Mouse (Mus musculus) testis, adult 2 months (tissue): Measurements from ENCODE around the gene Trp73. TPM values are rescaled to one million over a fixed set of nuclear protein-coding genes. Genes with fewer than 3 reads are reported as not detected.

Source experiments
- H3K27ac ChIP-seq: fragments of 200-500 bp; 2 replicates; pipeline ENCODE4 v1.5.1; 2012; ENCODE audit warnings: low read depth, low read length; ENCODE audit not compliant: control insufficient read depth, insufficient read depth
- H3K27me3 ChIP-seq: fragments of 200-500 bp; 2 replicates; pipeline ENCODE4 v1.6.1; 2012; ENCODE audit warnings: mild to moderate bottlenecking, low read length, moderate library complexity; ENCODE audit not compliant: control insufficient read depth, insufficient read depth
- H3K36me3 ChIP-seq: fragments of 200-500 bp; 2 replicates; pipeline ENCODE4 v1.6.1; 2012; ENCODE audit warnings: mild to moderate bottlenecking, low read length; ENCODE audit not compliant: control insufficient read depth, insufficient read depth
- H3K4me1 ChIP-seq: fragments of 200-500 bp; 2 replicates; pipeline ENCODE4 v1.6.1; 2012; ENCODE audit warnings: low read length; ENCODE audit not compliant: control insufficient read depth, insufficient read depth
- H3K4me3 ChIP-seq: fragments of 200-500 bp; 2 replicates; pipeline ENCODE4 v1.5.1; 2012; ENCODE audit warnings: low read depth, mild to moderate bottlenecking, low read length, moderate library complexity, mixed read lengths; ENCODE audit not compliant: control insufficient read depth
- CTCF ChIP-seq: fragments of 200-500 bp; IDR thresholded peaks from 2 replicates; pipeline ENCODE4 v1.5.1; 2012; ENCODE audit warnings: low read depth, mild to moderate bottlenecking, inconsistent platforms, low read length, moderate library complexity; ENCODE audit not compliant: control insufficient read depth, insufficient read depth, insufficient replicate concordance
- POLR2A ChIP-seq: fragments of 200-500 bp; IDR thresholded peaks from 2 replicates; pipeline ENCODE4 v1.6.1; 2012; ENCODE audit warnings: low read depth, mild to moderate bottlenecking, inconsistent platforms, low read length, moderate library complexity; ENCODE audit not compliant: control insufficient read depth
- polyA plus RNA-seq: library from polyadenylated mRNA; depleted of rRNA; stranded (reverse); fragments of >200 nt; gene quantifications from 2 replicates; pipeline ENCODE4 v1.2.3, GENCODE M21; 2012

The Trp73 gene
- polyA plus RNA-seq, 1 experiment, result 0.17 TPM

- Histone ChIP-seq H3K27me3 (no peaks in the 10 kb centered on the region), H3K4me3 (peak within 1 kb of the TSS; percentile 87), H3K36me3 (no peaks in the 10 kb centered on the region; the same call in 1 of the 2 replicates), H3K4me1 (peaks cover 12% of the 10 kb centered on the region), H3K27ac (peak within 1 kb of the TSS; percentile 86)
- TF ChIP-seq CTCF (peak; percentile 36; the same call in 1 of the 2 replicates), POLR2A (0 out of 2 replicates have a peak, but pooled peaks have one; percentile 19)
These were observed 114.2 kb downstream of the Trp73 start, which contains the start of gene Smim1 for GRCm38 (mm10) chr4:154025641-154026440. Smim1 (minus strand) TSS chr4:154026230.

DNA sequence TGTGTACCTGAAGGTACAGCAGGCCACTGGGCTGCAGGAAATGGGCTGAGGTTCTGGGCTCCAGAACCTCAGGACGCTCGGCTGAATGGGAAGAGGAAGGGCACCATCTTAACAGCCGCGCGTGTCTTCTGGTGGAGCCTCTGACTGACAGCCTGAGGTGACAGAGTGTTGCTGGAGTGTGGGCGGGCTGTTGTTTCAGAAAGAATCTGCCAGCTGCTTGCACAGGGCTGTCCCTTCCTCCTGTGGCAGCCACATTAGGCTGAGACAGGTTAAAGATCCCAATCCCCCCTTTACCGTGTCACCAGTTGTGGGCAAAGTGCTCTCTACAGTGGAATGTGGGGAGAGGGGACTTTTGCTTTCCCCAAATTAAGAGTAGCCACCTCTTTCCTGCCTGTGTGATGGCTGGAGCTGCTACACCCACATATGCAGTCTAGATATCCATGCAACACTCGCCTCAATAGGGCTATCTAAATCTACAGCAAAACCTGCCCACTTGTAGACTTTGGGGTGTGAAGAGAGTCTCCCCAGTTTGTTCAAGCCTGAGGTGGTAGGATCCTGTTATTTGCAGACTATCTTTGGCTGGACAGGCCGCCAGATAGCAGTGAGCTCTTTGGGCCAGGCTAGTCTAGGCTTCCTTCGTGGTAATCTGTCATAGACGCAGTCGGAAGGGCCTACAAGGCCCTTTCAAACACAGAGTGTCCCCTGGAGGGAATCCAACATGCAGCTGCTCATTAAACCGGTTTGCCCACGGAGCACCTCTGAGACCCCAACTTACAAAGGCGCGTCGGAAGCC lies 115.1 kb downstream of the Trp73 start:
- H3K4me1 ChIP-seq, result peaks cover 12% of the 10 kb centered on the region
- H3K4me3 ChIP-seq, result peak overlapping the region; percentile 87
- no peaks in the 10 kb centered on the region; the same call in 1 of the 2 replicates for H3K36me3 ChIP-seq
- peak overlapping the region; percentile 86 for H3K27ac ChIP-seq
- H3K27me3 ChIP-seq, result no peaks in the 10 kb centered on the region
- TF ChIP-seq CTCF (no peak), POLR2A (peak; percentile 40)

DNA sequence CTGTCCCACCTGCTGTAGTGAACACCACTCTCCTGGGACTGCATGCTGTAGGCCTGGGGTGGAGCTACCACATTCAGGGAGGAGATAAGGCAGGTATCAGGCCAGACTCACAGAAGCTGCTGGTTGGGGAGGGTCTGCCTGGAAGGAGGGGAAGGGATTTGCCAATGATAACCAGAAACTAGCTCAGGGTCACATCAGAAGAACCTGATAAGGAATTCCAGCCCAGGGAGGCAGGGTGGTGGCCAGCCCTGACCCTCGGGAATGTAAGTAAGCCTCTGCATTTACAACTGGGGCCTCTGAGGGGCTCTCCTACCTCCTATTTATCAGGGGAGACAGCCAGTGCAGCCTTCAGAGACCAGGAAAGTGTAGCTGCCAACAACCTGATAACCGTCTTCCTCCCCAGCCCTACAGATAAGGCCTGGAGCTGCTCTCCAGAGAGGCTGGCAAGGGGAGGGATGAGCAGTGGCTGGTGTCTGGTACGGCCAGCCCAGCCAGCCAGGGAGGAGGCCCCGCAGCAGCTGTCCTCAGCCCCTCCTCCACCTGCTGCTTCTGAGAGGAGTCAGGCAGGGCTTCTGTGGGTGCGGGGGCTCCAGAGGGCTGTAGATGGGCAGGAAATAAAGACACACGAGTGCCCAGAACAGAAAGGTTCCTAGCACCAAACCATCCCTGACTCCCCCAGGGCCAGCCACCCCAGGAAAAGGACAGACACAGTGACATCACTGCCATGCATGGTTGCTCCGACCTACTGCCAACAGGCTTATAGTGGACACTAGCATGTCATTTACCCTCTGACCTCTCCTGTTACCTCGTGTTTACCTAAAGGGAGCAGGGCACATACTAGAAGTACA lies 116.0 kb downstream of the Trp73 start:
- Histone ChIP-seq H3K36me3 (no peaks in the 10 kb centered on the region; the same call in 1 of the 2 replicates), H3K4me1 (peaks cover 12% of the 10 kb centered on the region), H3K27ac (peak overlapping the region; percentile 86), H3K4me3 (no peak overlapping the region; the same call in 1 of the 2 replicates), H3K27me3 (no peaks in the 10 kb centered on the region)
- TF ChIP-seq POLR2A, result no peak
- TF ChIP-seq CTCF, result no peak

- TF ChIP-seq POLR2A (no peak), CTCF (no peak)
- Histone ChIP-seq H3K27me3 (no peaks in the 10 kb centered on the region), H3K4me3 (no peak overlapping the region), H3K27ac (peak overlapping the region; percentile 46), H3K36me3 (no peaks in the 10 kb centered on the region; the same call in 1 of the 2 replicates), H3K4me1 (peaks cover 12% of the 10 kb centered on the region)
These were observed 117.2 kb downstream of the Trp73 start for GRCm38 (mm10) chr4:154022844-154023243.

DNA sequence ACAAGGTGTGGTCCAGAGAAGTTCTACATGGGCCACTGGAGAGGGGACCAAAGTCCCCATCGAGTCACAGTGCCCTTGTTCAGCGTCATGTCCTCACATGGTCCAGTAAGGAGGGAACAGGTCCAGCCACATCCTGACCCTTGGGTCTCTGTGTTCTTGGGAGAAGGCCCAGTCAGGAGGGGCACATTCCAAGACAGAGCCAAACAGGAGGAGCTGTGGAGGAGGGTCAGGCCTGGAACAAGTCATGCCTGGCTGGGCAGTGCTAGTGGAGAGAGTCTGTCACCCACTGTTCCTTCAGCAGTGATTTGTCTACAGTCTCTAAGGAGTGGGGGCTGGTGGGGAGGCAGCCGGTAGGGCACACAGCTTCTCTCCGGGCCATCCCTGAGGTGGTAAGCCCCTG lies 117.6 kb downstream of the Trp73 start:
- no peak for TF ChIP-seq CTCF
- TF ChIP-seq POLR2A, result no peak
- H3K27ac ChIP-seq, result peak overlapping the region; percentile 57
- H3K27me3 ChIP-seq, result no peaks in the 10 kb centered on the region
- H3K4me3 ChIP-seq, result no peak overlapping the region
- H3K36me3 ChIP-seq, result no peaks in the 10 kb centered on the region; the same call in 1 of the 2 replicates
- peaks cover 12% of the 10 kb centered on the region for H3K4me1 ChIP-seq

- Histone ChIP-seq H3K27me3 (no peaks in the 10 kb centered on the region), H3K4me1 (peaks cover 12% of the 10 kb centered on the region), H3K4me3 (no peak overlapping the region), H3K27ac (no peak overlapping the region; the same call in 1 of the 2 replicates), H3K36me3 (no peaks in the 10 kb centered on the region; the same call in 1 of the 2 replicates)
- TF ChIP-seq CTCF (no peak), POLR2A (peak; percentile 20; the same call in 1 of the 2 replicates)
These were observed 118.6 kb downstream of the Trp73 start for GRCm38 (mm10) chr4:154021432-154021831.

GRCm38 (mm10) chr4:154019571-154019970 lies 120.4 kb downstream of the Trp73 start:
- Histone ChIP-seq H3K27ac (no peak overlapping the region), H3K27me3 (no peaks in the 10 kb centered on the region), H3K36me3 (no peaks in the 10 kb centered on the region; the same call in 1 of the 2 replicates), H3K4me1 (peaks cover 3% of the 10 kb centered on the region), H3K4me3 (no peak overlapping the region)
- TF ChIP-seq CTCF (peak; percentile 57; the same call in 1 of the 2 replicates), POLR2A (no peak)
